ENCODE assay signal across 11 mouse cellular contexts in the genomic region with DNA sequence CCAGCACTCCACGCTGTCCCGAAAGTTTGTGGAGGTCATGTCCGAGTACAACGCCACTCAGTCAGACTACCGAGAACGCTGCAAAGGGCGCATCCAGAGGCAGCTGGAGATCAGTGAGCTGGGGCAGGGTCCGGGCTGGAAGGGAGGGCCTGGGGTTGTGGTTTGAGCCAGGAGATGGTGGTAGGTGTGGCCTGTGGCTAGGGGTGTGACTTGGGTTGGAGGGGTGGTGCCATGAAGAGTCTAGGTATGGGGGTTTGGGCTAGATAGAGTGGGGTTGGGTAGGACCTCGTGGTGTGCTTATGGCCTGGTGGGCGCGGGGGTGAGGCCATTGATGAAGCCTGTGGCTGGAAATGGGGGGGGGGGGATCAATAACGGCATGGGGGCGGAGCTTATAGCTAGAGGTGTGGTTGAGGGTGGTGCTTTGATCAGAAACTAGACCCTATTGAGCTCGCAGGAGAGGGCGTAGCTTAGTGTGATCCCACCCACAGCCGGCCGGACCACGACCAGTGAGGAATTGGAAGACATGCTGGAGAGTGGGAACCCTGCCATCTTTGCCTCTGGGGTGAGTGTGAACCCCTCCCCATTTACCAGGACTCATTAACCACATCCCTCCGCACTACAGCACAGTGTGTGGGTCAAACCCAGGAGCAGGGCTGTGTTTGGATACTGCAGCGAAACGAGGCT. TPM values are rescaled to one million over a fixed set of nuclear protein-coding genes. Genes with fewer than 3 reads are reported as not detected.
DNase-seq lines count a peak whose midpoint lies in the region; ATAC-seq lines count a peak whose summit lies in the region.
"Had no signal": no experiment of that assay in that cellular context is flagged by ENCODE, and none has a peak within 500 bp of the region (broad histone marks: within the 10 kb centered on the region; RNA-seq: fewer than 3 reads in every experiment).

No protein-coding gene starts in this region.

- no peaks in the 10 kb centered on the region for H3K9me3 ChIP-seq in heart, embryonic 10.5 days
- no peaks in the 10 kb centered on the region for H3K9me3 ChIP-seq in midbrain, embryonic 10.5 days (replicated peaks)
- no peaks in the 10 kb centered on the region for H3K9me3 ChIP-seq in midbrain, embryonic 16.5 days (replicated peaks; ENCODE audit: control insufficient read depth, low read length, poor library complexity, severe bottlenecking)
- no peaks in the 10 kb centered on the region for H3K9me3 ChIP-seq in liver, embryonic 11.5 days (ENCODE audit: control insufficient read depth, low read length)

- peaks cover 33% of the 10 kb centered on the region for H3K4me1 ChIP-seq in heart, embryonic 10.5 days
- H3K4me1 ChIP-seq in midbrain, embryonic 10.5 days: peaks cover 21% of the 10 kb centered on the region
- no peaks in the 10 kb centered on the region for H3K4me1 ChIP-seq in midbrain, embryonic 16.5 days (ENCODE audit: control insufficient read depth, insufficient read depth, low read length)
- H3K4me1 ChIP-seq in liver, embryonic 11.5 days (replicated peaks; ENCODE audit: control insufficient read depth, insufficient read depth, low read length): peaks cover 31% of the 10 kb centered on the region

- no peaks in the 10 kb centered on the region for H3K27me3 ChIP-seq in heart, embryonic 10.5 days (ENCODE audit: insufficient read depth, poor library complexity, severe bottlenecking)
- no peaks in the 10 kb centered on the region for H3K27me3 ChIP-seq in midbrain, embryonic 10.5 days (ENCODE audit: low read depth, poor library complexity, severe bottlenecking)
- no peaks in the 10 kb centered on the region for H3K27me3 ChIP-seq in midbrain, embryonic 16.5 days (ENCODE audit: control insufficient read depth, insufficient read depth, low read depth, low read length)
- no peaks in the 10 kb centered on the region for H3K27me3 ChIP-seq in liver, embryonic 11.5 days (replicated peaks; ENCODE audit: control insufficient read depth, insufficient read depth, low read length)

- H3K4me2 ChIP-seq in midbrain, embryonic 16.5 days (ENCODE audit: low read length): no peak overlapping the region
- peak overlapping the region; percentile 62 for H3K4me2 ChIP-seq in liver, embryonic 11.5 days

- 28% methylated on average over 20 of the region's 21 CpGs for WGBS in heart, embryonic 10.5 days
- WGBS in midbrain, embryonic 10.5 days: 25% methylated on average over 21 of the region's 21 CpGs
- 27% methylated on average over 21 of the region's 21 CpGs for WGBS in midbrain, embryonic 16.5 days
- WGBS in liver, embryonic 11.5 days: 33% methylated on average over 21 of the region's 21 CpGs

- DNase-seq in heart, embryonic 10.5 days (ENCODE audit: low spot score): no peak
- no peak for DNase-seq in heart, postnatal 4 days
- DNase-seq in midbrain, embryonic 10.5 days (ENCODE audit: low spot score): no peak
- no peak for DNase-seq in liver, embryonic 11.5 days (ENCODE audit: low spot score)
- DNase-seq in testis, postnatal 14 days (ENCODE audit: low spot score): peak; percentile 70
- DNase-seq in thymus, postnatal 25 days: no peak
- DNase-seq in cerebellum, postnatal 14 days: no peak
- DNase-seq: cerebellum, adult 11 months; right cerebral cortex, adult 18-20 months had no signal

- no peak overlapping the region for H3K9ac ChIP-seq in midbrain, embryonic 16.5 days (ENCODE audit: low read depth, low read length)
- H3K9ac ChIP-seq in liver, embryonic 11.5 days (ENCODE audit: low read depth, low read length): peak overlapping the region; percentile 27; the same call in 1 of the 2 replicates

- no peak for ATAC-seq in midbrain, embryonic 16.5 days
- peak; percentile 80 for ATAC-seq in liver, embryonic 11.5 days (replicated peaks; ENCODE audit: low FRiP score)
- ATAC-seq: hindbrain, postnatal 0 days had no signal

- peaks cover 58% of the 10 kb centered on the region for H3K36me3 ChIP-seq in heart, embryonic 10.5 days
- peaks cover 33% of the 10 kb centered on the region for H3K36me3 ChIP-seq in midbrain, embryonic 10.5 days
- peaks cover 21% of the 10 kb centered on the region for H3K36me3 ChIP-seq in midbrain, embryonic 16.5 days (ENCODE audit: control insufficient read depth, insufficient read depth, low read length)
- peaks cover 3% of the 10 kb centered on the region; the same call in 1 of the 2 replicates for H3K36me3 ChIP-seq in liver, embryonic 11.5 days (ENCODE audit: control insufficient read depth, insufficient read depth, low read length)

- H3K27ac ChIP-seq in heart, embryonic 10.5 days: no peak overlapping the region
- no peak overlapping the region for H3K27ac ChIP-seq in midbrain, embryonic 10.5 days (replicated peaks)
- H3K27ac ChIP-seq in midbrain, embryonic 16.5 days (ENCODE audit: low read length): no peak overlapping the region
- H3K27ac ChIP-seq in liver, embryonic 11.5 days (ENCODE audit: low read depth, low read length): 0 out of 2 replicates have a peak overlapping the region, but pooled peaks have one; percentile 4
- H3K27ac ChIP-seq: hindbrain, postnatal 0 days had no signal

- peak overlapping the region; percentile 30 for H3K4me3 ChIP-seq in heart, embryonic 10.5 days
- 0 out of 2 replicates have a peak overlapping the region, but pooled peaks have one; percentile 14 for H3K4me3 ChIP-seq in midbrain, embryonic 10.5 days
- no peak overlapping the region for H3K4me3 ChIP-seq in midbrain, embryonic 16.5 days (ENCODE audit: low read depth, low read length)
- H3K4me3 ChIP-seq in liver, embryonic 11.5 days (ENCODE audit: low read depth, low read length): peak overlapping the region; percentile 34

RNA-seq across cellular contexts. Expression of a gene that starts 19.0 kb away (rescaled TPM):
- polyA plus RNA-seq in heart, embryonic 10.5 days (2016; fragmentation: Nextera tagmentation; extraction: Ambion mirVana): 8.5 and 8.6 TPM in 2 replicates
- 1 to 10 TPM; 5.6 to 6.0 TPM for total RNA-seq in heart, postnatal 4 days (2021)
- 13.3 and 17.5 TPM in 2 replicates for polyA plus RNA-seq in midbrain, embryonic 10.5 days (2016; fragmentation: Nextera tagmentation; extraction: Ambion mirVana)
- polyA plus RNA-seq in midbrain, embryonic 16.5 days (2015; fragmentation: Nextera tagmentation; extraction: Ambion mirVana): 162 and 195 TPM in 2 replicates
- polyA plus RNA-seq in liver, embryonic 11.5 days (2014; fragmentation: Nextera tagmentation; extraction: Ambion mirVana): 6.2 and 6.4 TPM in 2 replicates

RNA-seq across cellular contexts. Expression of a gene that starts 21.8 kb away (rescaled TPM):
- 24.5 and 27.6 TPM in 2 replicates for polyA plus RNA-seq in heart, embryonic 10.5 days (2016; fragmentation: Nextera tagmentation; extraction: Ambion mirVana)
- total RNA-seq in heart, postnatal 4 days (2021): 10 to 100 TPM; 24.8 to 26.6 TPM
- polyA plus RNA-seq in midbrain, embryonic 10.5 days (2016; fragmentation: Nextera tagmentation; extraction: Ambion mirVana): 27.2 and 28.3 TPM in 2 replicates
- polyA plus RNA-seq in midbrain, embryonic 16.5 days (2015; fragmentation: Nextera tagmentation; extraction: Ambion mirVana): 48.8 and 49.6 TPM in 2 replicates
- 25.1 and 27.2 TPM in 2 replicates for polyA plus RNA-seq in liver, embryonic 11.5 days (2014; fragmentation: Nextera tagmentation; extraction: Ambion mirVana)

RNA-seq across cellular contexts. Expression of a gene that starts 22.5 kb away (rescaled TPM):
- polyA plus RNA-seq in heart, embryonic 10.5 days (2016; fragmentation: Nextera tagmentation; extraction: Ambion mirVana): 99.4 and 134 TPM in 2 replicates
- total RNA-seq in heart, postnatal 4 days (2021): 10 to 100 TPM; 28.5 to 37.0 TPM
- polyA plus RNA-seq in midbrain, embryonic 10.5 days (2016; fragmentation: Nextera tagmentation; extraction: Ambion mirVana): 158 and 179 TPM in 2 replicates
- 74.4 and 76.9 TPM in 2 replicates for polyA plus RNA-seq in midbrain, embryonic 16.5 days (2015; fragmentation: Nextera tagmentation; extraction: Ambion mirVana)
- polyA plus RNA-seq in liver, embryonic 11.5 days (2014; fragmentation: Nextera tagmentation; extraction: Ambion mirVana): 157 and 158 TPM in 2 replicates

RNA-seq across cellular contexts. Expression of a gene that starts 33.3 kb away (rescaled TPM):
- polyA plus RNA-seq in heart, embryonic 10.5 days (2016; fragmentation: Nextera tagmentation; extraction: Ambion mirVana): 57.8 and 63.7 TPM in 2 replicates
- 10 to 100 TPM; 55.0 to 59.6 TPM for total RNA-seq in heart, postnatal 4 days (2021)
- 39.4 and 39.8 TPM in 2 replicates for polyA plus RNA-seq in midbrain, embryonic 10.5 days (2016; fragmentation: Nextera tagmentation; extraction: Ambion mirVana)
- polyA plus RNA-seq in midbrain, embryonic 16.5 days (2015; fragmentation: Nextera tagmentation; extraction: Ambion mirVana): 76.5 and 81.5 TPM in 2 replicates
- 64.9 and 71.1 TPM in 2 replicates for polyA plus RNA-seq in liver, embryonic 11.5 days (2014; fragmentation: Nextera tagmentation; extraction: Ambion mirVana)

RNA-seq across cellular contexts. Expression of a gene that starts 35.8 kb away (rescaled TPM):
- 2.4 and 7.1 TPM in 2 replicates for polyA plus RNA-seq in heart, embryonic 10.5 days (2016; fragmentation: Nextera tagmentation; extraction: Ambion mirVana)
- total RNA-seq in heart, postnatal 4 days (2021): 1 to 10 TPM; 2.8 to 2.9 TPM
- 7.2 and 11.2 TPM in 2 replicates for polyA plus RNA-seq in midbrain, embryonic 10.5 days (2016; fragmentation: Nextera tagmentation; extraction: Ambion mirVana)
- polyA plus RNA-seq in midbrain, embryonic 16.5 days (2015; fragmentation: Nextera tagmentation; extraction: Ambion mirVana): 32.4 and 33.6 TPM in 2 replicates
- polyA plus RNA-seq in liver, embryonic 11.5 days (2014; fragmentation: Nextera tagmentation; extraction: Ambion mirVana): 2.6 and 3.0 TPM in 2 replicates
